Mouse (Mus musculus): Measurements from ENCODE around the gene Rassf3. TPM values are rescaled to one million over a fixed set of nuclear protein-coding genes. Genes with fewer than 3 reads are reported as not detected.

Rassf3 gene
- total and polyA plus RNA-seq, 3 experiments: 4.0 to 9.0 (median 7.3) TPM

DNA sequence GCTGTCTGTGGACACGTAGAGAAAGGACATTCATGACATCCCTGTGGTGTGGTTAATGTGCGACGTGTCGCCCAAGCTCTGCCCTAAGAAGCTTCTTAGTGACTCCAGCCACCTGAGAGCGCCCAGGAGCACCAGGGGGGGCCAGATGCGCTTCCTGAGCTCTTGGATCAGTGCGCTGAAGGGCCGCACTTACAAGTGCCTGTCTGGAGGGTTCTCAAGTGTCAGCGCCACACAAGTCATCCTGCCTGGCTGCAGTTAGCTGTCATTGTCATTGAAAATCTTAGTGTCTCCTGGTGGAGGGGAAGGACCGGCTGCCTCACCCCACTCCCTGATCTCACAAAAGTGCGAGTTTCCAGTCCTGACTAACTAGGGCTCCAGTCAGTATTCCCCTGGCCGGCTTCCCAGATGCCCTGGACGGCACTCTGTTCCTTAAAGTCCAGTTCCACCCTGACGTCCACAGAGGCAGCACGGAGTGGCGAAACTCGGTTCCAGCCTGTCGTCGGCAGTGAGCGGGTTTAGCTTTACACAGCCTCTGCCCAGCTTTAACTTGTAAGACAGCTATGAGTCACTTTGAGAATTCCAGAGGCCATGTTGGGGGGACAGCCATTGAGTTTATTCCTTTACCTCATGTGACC lies 80.5 kb downstream of the Rassf3 start:
- DNase-seq (ENCODE audit: extremely low read depth): no peak
- Histone ChIP-seq H3K36me3 (replicated peaks in 1 of 2; ENCODE audit: control insufficient read depth in 1 of 2, insufficient read depth in 1 of 2, low read length in 1 of 2) (peaks cover 59 to 67% of the 10 kb centered on the region in 2 experiments), H3K79me2 (replicated peaks; ENCODE audit: control insufficient read depth, extremely low read depth, insufficient read depth, poor library complexity, severe bottlenecking) (no peaks in the 10 kb centered on the region), H3K27ac (ENCODE audit: insufficient read depth, low read depth) (no peak overlapping the region), H3K9me3 (replicated peaks; ENCODE audit: low read length) (no peaks in the 10 kb centered on the region), H3K4me1 (ENCODE audit: control insufficient read depth in 1 of 2, insufficient read depth in 2 of 2) (no peaks in the 10 kb centered on the region), H3K4me3 (replicated peaks in 1 of 3; ENCODE audit: low read depth in 2 of 3, low read length in 2 of 3, poor library complexity in 1 of 3) (no peak overlapping the region), H3K27me3 (replicated peaks) (no peaks in the 10 kb centered on the region), H3K4me2 (ENCODE audit: insufficient read depth, low read depth, poor library complexity, severe bottlenecking) (no peak overlapping the region), H3K9ac (ENCODE audit: insufficient read depth, low read depth) (no peak overlapping the region)
- dilution Hi-C loops (cut with MboI; ENCODE audit: extremely low pct_ligation_motif_present, extremely low pct_unique_long_range_greater_than_20kb, low sequenced_read_pairs) (no loop called here), in situ Hi-C loops (cut with MboI; ENCODE audit: low pct_ligation_motif_present, low pct_unique_long_range_greater_than_20kb, low sequenced_read_pairs) (no loop called here)
- TF ChIP-seq MXI1 (IDR thresholded peaks at IDR 0.05; ENCODE audit: low read depth, low read length) (no peak), BHLHE40 (IDR thresholded peaks at IDR 0.05; ENCODE audit: low read depth, low read length) (no peak), ELF1 (IDR thresholded peaks at IDR 0.05; ENCODE audit: low read depth, low read length) (no peak), SMC3 (IDR thresholded peaks at IDR 0.05; ENCODE audit: low read depth, low read length) (no peak), ETS1 (conservative IDR thresholded peaks at IDR 0.05; ENCODE audit: low read depth, low read length) (no peak), E2F4 (IDR thresholded peaks at IDR 0.05; ENCODE audit: insufficient replicate concordance, low read depth, low read length) (no peak), CTCF (conservative IDR thresholded peaks at IDR 0.05 in 1 of 2, IDR thresholded peaks at IDR 0.05 in 1 of 2; ENCODE audit: low read depth in 2 of 2, low read length in 2 of 2) (no peak), MYC (IDR thresholded peaks at IDR 0.05; ENCODE audit: low read depth, low read length) (no peak)

DNA sequence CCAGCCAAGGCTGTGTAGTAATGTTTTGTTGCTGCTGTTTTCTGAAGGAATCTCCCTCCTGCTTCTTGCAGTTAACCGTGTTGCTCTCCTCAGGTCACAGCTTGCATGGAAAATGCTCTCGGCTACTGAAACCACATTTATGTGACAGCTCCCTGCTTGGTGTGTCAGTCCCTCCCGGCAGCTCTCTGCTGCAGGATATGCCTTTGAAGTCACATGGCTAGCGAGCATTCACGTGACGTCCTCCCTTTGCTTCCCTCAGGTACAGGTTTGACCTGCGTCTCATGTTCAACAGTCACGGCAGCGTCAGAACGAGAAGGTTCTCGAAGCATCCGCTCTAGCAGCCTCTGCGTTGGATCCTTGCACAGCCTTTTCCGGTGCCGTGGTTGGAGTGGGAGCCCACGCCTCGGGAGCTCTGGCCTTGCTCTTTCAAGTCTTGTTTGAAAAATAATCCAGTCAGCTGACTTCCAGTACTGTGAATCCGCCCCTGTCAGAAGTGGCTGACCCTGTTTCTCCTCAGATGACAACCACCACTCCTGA lies 81.3 kb downstream of the Rassf3 start:
- Histone ChIP-seq H3K4me2 (ENCODE audit: insufficient read depth, low read depth, poor library complexity, severe bottlenecking) (no peak overlapping the region), H3K9me3 (replicated peaks; ENCODE audit: low read length) (no peaks in the 10 kb centered on the region), H3K27me3 (replicated peaks) (no peaks in the 10 kb centered on the region), H3K4me3 (replicated peaks in 1 of 3; ENCODE audit: low read depth in 2 of 3, low read length in 2 of 3, poor library complexity in 1 of 3) (no peak overlapping the region), H3K9ac (ENCODE audit: insufficient read depth, low read depth) (no peak overlapping the region), H3K4me1 (ENCODE audit: control insufficient read depth in 1 of 2, insufficient read depth in 2 of 2) (no peaks in the 10 kb centered on the region), H3K36me3 (replicated peaks in 1 of 2; ENCODE audit: control insufficient read depth in 1 of 2, insufficient read depth in 1 of 2, low read length in 1 of 2) (peaks cover 67 to 75% of the 10 kb centered on the region in 2 experiments), H3K79me2 (replicated peaks; ENCODE audit: control insufficient read depth, extremely low read depth, insufficient read depth, poor library complexity, severe bottlenecking) (no peaks in the 10 kb centered on the region), H3K27ac (ENCODE audit: insufficient read depth, low read depth) (no peak overlapping the region)
- in situ Hi-C loops (cut with MboI; ENCODE audit: low pct_ligation_motif_present, low pct_unique_long_range_greater_than_20kb, low sequenced_read_pairs): no loop called here
- dilution Hi-C loops (cut with MboI; ENCODE audit: extremely low pct_ligation_motif_present, extremely low pct_unique_long_range_greater_than_20kb, low sequenced_read_pairs): no loop called here
- TF ChIP-seq MAFK (IDR thresholded peaks at IDR 0.05; ENCODE audit: insufficient replicate concordance, low read length) (no peak), UBTF (IDR thresholded peaks at IDR 0.05; ENCODE audit: low read depth, low read length) (no peak), CHD1 (IDR thresholded peaks at IDR 0.05; ENCODE audit: low read depth, low read length) (no peak), USF1 (IDR thresholded peaks at IDR 0.05; ENCODE audit: low read depth, low read length) (no peak), MYC (IDR thresholded peaks at IDR 0.05; ENCODE audit: low read depth, low read length) (no peak), BHLHE40 (IDR thresholded peaks at IDR 0.05; ENCODE audit: low read depth, low read length) (no peak), ETS1 (conservative IDR thresholded peaks at IDR 0.05; ENCODE audit: low read depth, low read length) (no peak), RAD21 (IDR thresholded peaks at IDR 0.05; ENCODE audit: low read depth, low read length) (no peak), MAZ (IDR thresholded peaks at IDR 0.05; ENCODE audit: low read depth, low read length) (no peak)
- DNase-seq (ENCODE audit: extremely low read depth): no peak

Data from CH12.LX (cell line).